Mouse (Mus musculus) gastrocnemius, postnatal 25 days (tissue): ENCODE results near the gene Enpp3. TPM values are rescaled to one million over a fixed set of nuclear protein-coding genes. Genes with fewer than 3 reads are reported as not detected.
A peak's percentile ranks its signal among the peaks of the same experiment; 100 is the strongest.
"Not testable (repeated sequence)": the region's sequence is repeated elsewhere in the genome, so short reads cannot be mapped to it uniquely, and the experiment has no call there.

Experiments
- DNase-seq: peaks from one replicate; pipeline ENCODE4 v3.0.0; 2022
- total RNA-seq, 2 experiments: library from RNA; stranded (reverse); gene quantifications; 1 replicate in 1 of 2; 2 replicates in 1 of 2; pipeline ENCODE4 v1.2.3; 2021

Enpp3 gene
- total RNA-seq, 2 experiments from 2014 or later = 2.1 to 2.6 TPM

DNA sequence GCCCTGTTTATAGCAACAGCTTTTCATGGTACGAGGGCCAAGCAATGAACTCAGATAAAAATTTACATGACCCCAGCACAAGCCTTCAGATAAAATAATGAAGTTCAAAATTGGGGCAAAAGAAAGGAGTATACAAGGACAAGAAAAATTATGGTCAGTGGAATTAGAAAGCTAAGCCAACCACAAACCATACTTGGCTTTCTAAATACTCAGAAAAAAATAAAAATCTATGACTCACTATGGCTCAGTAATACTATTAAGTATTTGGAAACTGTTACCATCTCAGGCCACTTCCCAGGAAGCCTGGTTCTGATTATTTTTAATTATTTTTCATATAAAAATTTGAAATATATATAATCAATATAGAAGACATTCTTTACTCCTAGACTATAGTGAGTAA lies 19.8 kb downstream of the Enpp3 start:
- no peak for DNase-seq

- DNase-seq = no peak
Observed at GRCm38 (mm10) chr10:24821990-24822676, 20.5 kb downstream of the Enpp3 start.

GRCm38 (mm10) chr10:24819526-24819925 lies 23.1 kb downstream of the Enpp3 start:
- DNase-seq = no peak

- DNase-seq = no peak
Observed at GRCm38 (mm10) chr10:24810639-24811038, 32.0 kb downstream of the Enpp3 start.

DNA sequence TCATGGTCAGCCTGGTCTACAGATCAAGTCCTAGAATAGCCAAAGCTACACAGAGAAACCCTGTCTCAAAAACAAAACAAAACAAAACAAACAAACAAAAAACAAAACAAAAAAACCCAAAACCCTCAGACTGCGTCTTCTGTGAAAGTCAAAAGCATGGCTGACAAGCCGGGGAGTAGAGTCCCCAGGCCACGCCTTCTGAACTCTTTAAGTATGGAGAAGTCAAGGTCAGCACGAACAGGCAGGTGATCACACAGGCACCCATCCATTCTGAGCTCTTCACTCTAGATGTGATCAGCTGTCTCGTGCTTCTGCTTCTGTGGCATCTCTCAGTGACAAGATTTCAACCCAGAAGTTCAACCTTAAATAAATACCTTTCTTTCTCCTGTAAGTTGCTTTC lies 35.9 kb downstream of the Enpp3 start:
- no peak for DNase-seq

GRCm38 (mm10) chr10:24805876-24806275 lies 36.7 kb downstream of the Enpp3 start:
- no peak for DNase-seq

DNA sequence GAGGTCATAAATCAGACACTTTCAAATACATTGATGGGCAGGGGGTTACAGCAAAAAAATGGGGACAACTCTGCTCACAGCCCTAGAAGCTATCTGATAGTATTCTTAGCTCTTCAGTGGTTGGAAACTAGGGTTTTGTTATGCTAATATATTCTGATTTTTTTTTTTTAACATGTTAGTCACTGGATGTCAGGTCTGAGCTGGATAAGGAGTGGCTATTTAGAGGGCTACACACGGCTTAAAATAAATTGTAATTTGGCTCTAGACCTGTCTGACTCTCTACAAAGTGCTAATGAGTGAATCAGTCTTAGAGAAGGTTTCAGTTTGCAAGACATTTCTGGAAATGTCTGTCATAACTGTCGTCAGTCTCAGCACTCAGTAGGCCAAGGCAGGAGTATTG lies 37.5 kb downstream of the Enpp3 start:
- no peak for DNase-seq

- not testable (repeated sequence) for DNase-seq
Observed at GRCm38 (mm10) chr10:24802742-24803244, 39.8 kb downstream of the Enpp3 start.

DNA sequence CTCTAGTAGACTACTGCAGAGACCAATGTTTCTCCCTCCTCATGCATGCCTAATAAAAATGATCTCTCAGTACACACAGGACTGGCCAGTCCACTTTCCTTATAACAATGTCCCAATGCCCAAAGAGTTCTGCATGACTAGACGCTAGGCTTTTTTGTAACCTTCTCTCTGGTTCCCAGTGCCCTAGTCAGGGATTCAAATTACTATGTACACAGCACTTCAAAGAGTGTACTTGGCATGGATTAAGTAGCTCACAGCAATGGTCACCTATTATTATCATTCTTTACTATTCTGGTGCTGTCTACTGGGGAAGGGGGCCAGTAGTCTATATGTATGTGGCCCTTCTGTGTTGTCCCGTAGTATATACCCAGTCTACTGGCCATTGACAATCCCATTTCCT lies 40.8 kb downstream of the Enpp3 start:
- DNase-seq = no peak

- no peak for DNase-seq
Observed at GRCm38 (mm10) chr10:24797246-24797645, 45.4 kb downstream of the Enpp3 start.

DNA sequence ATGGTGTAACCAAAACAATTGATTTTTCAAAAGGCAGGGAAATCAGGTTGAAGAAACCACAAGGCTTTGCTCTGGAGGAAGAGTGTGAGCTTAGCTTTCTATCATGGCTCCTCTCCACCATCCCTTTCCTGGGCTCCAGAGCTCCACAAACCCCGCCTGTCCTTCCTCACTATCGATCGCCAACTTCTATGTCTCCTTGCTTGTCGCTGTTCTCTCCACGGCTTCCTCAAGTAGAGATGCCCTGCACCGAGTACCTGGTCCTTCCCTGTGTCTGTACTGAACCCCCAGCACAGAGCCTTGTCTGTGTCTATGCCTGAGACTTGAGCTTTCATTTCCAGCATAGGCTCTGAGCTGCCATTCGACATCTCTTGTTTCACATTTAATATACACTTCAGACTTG lies 49.9 kb downstream of the Enpp3 start:
- no peak for DNase-seq

DNA sequence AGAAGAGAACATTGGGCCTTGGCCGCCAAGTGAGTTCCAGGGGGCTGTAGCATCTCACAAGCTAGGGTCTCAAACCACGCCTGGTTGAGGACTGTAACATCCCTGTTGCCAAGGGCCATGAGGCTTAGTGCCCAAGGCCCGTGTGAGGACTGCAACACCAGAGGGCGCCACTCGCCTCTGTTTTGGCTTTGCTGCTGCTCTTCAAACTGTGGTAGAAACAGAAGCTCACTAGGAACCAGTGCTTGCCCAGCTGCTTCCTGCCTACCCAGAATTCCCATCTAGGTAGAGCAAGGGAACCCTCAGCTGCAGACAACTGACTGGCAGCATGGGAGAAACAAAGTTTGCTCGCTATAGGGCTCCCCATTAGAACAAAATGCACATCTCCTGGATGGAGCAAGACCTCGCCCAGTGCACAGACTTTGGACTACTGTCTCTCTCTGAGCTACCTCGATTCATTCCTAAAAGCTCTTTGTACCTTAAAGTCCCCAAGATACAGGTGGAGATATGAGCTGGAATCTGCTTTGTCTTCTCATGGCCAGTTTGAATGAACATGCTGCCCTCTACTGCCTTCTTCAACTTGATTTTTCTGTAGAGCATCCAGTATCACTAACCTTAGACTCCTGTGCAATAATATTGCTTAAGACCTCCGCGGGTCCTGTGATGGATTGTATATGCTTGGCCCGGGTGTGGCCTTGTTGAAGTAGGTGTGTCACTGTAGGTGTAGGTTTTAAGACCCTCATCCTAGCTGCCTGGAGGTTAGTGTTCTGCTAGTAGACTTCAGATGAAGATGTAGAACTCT lies 52.7 kb downstream of the Enpp3 start:
- peak; percentile 12 for DNase-seq

- DNase-seq = no peak
Observed at GRCm38 (mm10) chr10:24785345-24785744, 57.3 kb downstream of the Enpp3 start.

DNA sequence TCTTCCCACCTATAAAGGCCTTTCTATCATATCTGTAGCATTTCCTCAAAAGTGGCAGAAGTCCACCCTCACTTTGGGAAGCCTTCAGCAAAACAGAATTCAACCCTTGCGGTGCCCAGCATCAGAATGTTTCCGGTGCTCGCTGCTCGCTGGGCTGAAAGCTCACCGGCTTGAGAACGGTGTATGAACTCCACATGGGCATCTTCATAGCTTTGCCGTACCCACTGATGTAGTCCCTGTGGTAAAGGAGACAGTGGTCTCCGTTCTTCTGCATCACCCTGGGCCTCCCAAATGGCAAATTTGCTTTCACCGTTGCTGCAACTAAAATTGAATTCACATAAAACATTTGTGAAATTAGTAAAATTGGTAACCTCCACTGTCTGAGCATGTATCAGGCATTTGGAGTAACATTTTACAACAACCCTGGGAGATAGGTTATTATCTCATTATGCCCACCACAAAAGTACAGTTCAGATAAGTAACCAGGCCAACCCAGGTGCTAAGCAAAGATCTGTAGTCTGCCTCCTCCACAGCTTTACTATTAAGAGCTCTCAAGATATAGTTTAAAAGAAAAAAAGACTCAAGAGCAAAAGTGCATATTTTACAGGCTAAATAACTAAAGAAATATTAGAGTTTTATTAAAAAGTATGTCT lies 57.9 kb downstream of the Enpp3 start:
- no peak for DNase-seq

GRCm38 (mm10) chr10:24783946-24784345 lies 58.7 kb downstream of the Enpp3 start:
- DNase-seq = no peak

DNA sequence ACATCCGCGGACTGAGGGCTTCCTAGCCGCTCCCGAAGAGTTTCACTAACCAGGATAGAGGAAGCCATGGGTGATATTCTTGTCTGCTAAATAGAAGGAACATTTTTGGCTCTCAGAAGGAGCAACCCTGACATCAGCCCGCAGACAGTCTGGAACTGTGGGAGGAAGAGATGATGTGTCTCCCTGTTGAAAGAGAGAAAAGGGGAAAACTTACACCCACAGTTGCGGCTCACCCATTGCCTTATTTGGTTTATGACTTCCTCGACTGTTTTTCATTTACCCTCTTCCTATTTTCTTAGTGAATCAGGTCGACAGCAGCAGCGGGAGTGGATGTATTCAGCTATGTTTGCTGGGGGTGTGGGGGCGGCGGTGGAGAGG lies 64.0 kb downstream of the Enpp3 start:
- DNase-seq = no peak

DNA sequence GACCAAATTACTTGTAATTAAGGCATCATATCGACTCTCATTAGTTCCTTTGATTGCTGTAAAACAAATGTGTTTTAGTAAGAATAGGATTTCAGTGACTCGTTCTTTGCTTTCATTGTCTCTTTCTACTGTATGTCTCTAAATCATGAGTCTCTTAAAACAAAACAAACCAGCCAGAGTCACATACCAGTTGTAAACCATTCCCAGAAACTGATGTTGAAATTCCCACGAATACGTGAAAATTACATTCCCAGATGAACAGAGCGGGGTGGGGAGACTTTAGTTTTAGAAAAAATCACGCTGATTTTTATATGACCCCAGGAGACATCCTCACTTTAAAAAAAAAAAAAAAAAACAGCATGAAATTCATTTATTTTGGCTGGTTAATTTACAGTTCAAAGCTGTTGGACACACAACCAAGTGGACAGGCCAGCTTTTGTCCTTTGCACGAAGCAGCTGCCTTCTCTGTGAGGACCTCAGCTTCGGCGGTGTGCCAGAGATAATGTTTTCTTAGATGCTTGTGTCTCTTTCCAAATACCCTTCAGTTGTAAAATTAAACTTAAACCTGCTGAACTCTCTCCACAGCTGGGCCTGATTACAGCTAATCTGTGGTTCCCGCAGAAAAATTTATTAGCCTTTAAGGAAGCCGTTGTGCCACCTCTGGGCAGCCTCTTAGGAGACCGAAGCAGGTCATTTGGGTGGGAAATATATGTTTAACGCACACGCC lies 64.5 kb downstream of the Enpp3 start:
- DNase-seq = peak; percentile 43

- DNase-seq = no peak
Observed at GRCm38 (mm10) chr10:24769496-24769895, 73.1 kb downstream of the Enpp3 start.

DNA sequence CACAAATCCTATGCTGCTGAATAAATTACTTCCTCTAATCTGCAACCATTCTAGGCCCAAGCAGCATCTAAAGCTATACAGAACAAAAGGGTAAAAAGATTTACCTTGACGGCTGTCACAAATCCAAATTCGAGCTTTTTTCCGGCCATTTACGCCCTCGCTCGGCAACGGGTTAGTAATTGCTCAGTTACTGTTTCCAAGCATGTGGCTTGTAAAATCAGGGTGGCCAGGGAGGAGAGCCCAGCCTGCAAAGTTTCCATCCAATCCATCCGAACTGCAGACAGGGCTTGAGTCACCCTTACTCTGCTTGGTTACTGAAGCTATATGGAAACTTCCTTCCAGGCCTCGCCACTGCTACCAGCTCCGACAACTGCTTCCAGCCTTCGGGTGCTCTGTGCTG lies 74.9 kb downstream of the Enpp3 start:
- DNase-seq = no peak

- no peak for DNase-seq
Observed at GRCm38 (mm10) chr10:24766061-24766460, 76.6 kb downstream of the Enpp3 start.

- DNase-seq = no peak
Observed at GRCm38 (mm10) chr10:24765151-24765755, 77.4 kb downstream of the Enpp3 start.

- DNase-seq = no peak
Observed at GRCm38 (mm10) chr10:24764640-24765039, 78.0 kb downstream of the Enpp3 start.
